Mouse (Mus musculus): ENCODE measurements around the gene Camk2d.

DNA sequence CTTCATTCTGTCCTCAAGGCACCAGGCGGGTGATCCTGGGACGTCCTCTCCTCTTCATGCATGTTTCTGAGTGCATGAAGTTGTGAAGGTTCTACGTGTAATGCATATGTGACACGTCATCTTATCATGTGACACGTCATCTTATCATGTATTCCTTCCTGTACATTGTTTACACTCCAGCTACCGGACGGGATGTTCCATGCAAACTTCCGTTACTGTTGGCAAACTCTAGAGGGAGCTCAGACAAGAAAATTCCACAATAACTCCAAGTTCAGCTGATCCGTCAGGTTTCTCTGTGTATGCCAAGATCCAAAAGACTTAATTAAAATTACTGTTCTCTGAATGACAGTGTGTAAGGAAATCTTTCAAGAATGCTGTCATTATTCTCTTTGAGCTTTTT is 246.7 kb downstream of the Camk2d start:
- TF ChIP-seq CTCF (IDR thresholded peaks at IDR 0.05; ENCODE audit: low read depth, low read length) (no peak), TAL1 (conservative IDR thresholded peaks at IDR 0.05; ENCODE audit: low read depth, low read length) (no peak), GATA1 (IDR thresholded peaks at IDR 0.05; ENCODE audit: borderline replicate concordance, low read length) (no peak), POLR2AphosphoS5 (IDR thresholded peaks at IDR 0.05; ENCODE audit: insufficient replicate concordance, low read depth, low read length) (no peak)

Data from G1E (cell line).